Mouse (Mus musculus): ENCODE measurements around the gene Rhpn2.
A peak's percentile ranks its signal among the peaks of the same experiment; 100 is the strongest.
"Not testable (repeated sequence)": the region's sequence is repeated elsewhere in the genome, so short reads cannot be mapped to it uniquely, and the experiment has no call there.

Rhpn2 gene

GRCm38 (mm10) chr7:35333692-35334526 is at the start of gene Rhpn2:
TSS of gene Rhpn2 (plus strand) at chr7:35334170.
- DNase-seq (ENCODE audit: low read depth, low spot score): peak; percentile 100

- DNase-seq (ENCODE audit: low read depth, low spot score): peak; percentile 61
Measured at GRCm38 (mm10) chr7:35293464-35293863, 40.5 kb upstream of the Rhpn2 start.

GRCm38 (mm10) chr7:35295631-35296030 is 38.3 kb upstream of the Rhpn2 start:
- no peak for DNase-seq (ENCODE audit: low read depth, low spot score)

GRCm38 (mm10) chr7:35297886-35298285 is 36.1 kb upstream of the Rhpn2 start:
- DNase-seq (ENCODE audit: low read depth, low spot score): no peak

GRCm38 (mm10) chr7:35299656-35300055 is 34.3 kb upstream of the Rhpn2 start:
- no peak for DNase-seq (ENCODE audit: low read depth, low spot score)

GRCm38 (mm10) chr7:35300792-35301191 is 33.2 kb upstream of the Rhpn2 start:
- DNase-seq (ENCODE audit: low read depth, low spot score): no peak

- no peak for DNase-seq (ENCODE audit: low read depth, low spot score)
Measured at GRCm38 (mm10) chr7:35311214-35311613, 22.8 kb upstream of the Rhpn2 start.

GRCm38 (mm10) chr7:35314156-35314555 is 19.8 kb upstream of the Rhpn2 start:
- peak; percentile 32 for DNase-seq (ENCODE audit: low read depth, low spot score)

GRCm38 (mm10) chr7:35317729-35318609 is 16.0 kb upstream of the Rhpn2 start, which contains the start of gene Gpatch1:
TSS of gene Gpatch1 (minus strand) at chr7:35318440.
- DNase-seq (ENCODE audit: low read depth, low spot score): peak; percentile 90

- DNase-seq (ENCODE audit: low read depth, low spot score): not testable (repeated sequence)
Measured at GRCm38 (mm10) chr7:35319221-35319620, 14.7 kb upstream of the Rhpn2 start.

GRCm38 (mm10) chr7:35319755-35320154 is 14.2 kb upstream of the Rhpn2 start:
- DNase-seq (ENCODE audit: low read depth, low spot score): peak; percentile 73

GRCm38 (mm10) chr7:35322161-35322560 is 11.8 kb upstream of the Rhpn2 start:
- peak; percentile 73 for DNase-seq (ENCODE audit: low read depth, low spot score)

- peak; percentile 92 for DNase-seq (ENCODE audit: low read depth, low spot score)
Measured at GRCm38 (mm10) chr7:35322732-35323420, 11.1 kb upstream of the Rhpn2 start.

GRCm38 (mm10) chr7:35331590-35331989 is 2.4 kb upstream of the Rhpn2 start:
- peak; percentile 88 for DNase-seq (ENCODE audit: low read depth, low spot score)

GRCm38 (mm10) chr7:35333231-35333651 is 729 bp upstream of the Rhpn2 start:
- DNase-seq (ENCODE audit: low read depth, low spot score): peak; percentile 75

GRCm38 (mm10) chr7:35334527-35335452 is 820 bp downstream of the Rhpn2 start:
- peak; percentile 93 for DNase-seq (ENCODE audit: low read depth, low spot score)

- DNase-seq (ENCODE audit: low read depth, low spot score): no peak
Measured at GRCm38 (mm10) chr7:35340196-35340595, 6.2 kb downstream of the Rhpn2 start.

GRCm38 (mm10) chr7:35341282-35341681 is 7.3 kb downstream of the Rhpn2 start:
- no peak for DNase-seq (ENCODE audit: low read depth, low spot score)

GRCm38 (mm10) chr7:35342498-35342897 is 8.5 kb downstream of the Rhpn2 start:
- no peak for DNase-seq (ENCODE audit: low read depth, low spot score)

GRCm38 (mm10) chr7:35344785-35345330 is 10.9 kb downstream of the Rhpn2 start:
- DNase-seq (ENCODE audit: low read depth, low spot score): no peak
